In genomic region chr13:55573432-55573831, GRCm38 (mm10) we compare ENCODE assay signal across 8 mouse cellular contexts. TPM values are rescaled to one million over a fixed set of nuclear protein-coding genes. Genes with fewer than 3 reads are reported as not detected.
DNase-seq lines count a peak whose midpoint lies in the region; ATAC-seq and TF ChIP-seq lines count a peak whose summit lies in the region.

TSS of gene Tmed9 (plus strand) at chr13:55573732.

- peaks cover 18% of the 10 kb centered on the region; the same call in 1 of the 2 replicates for H3K79me2 ChIP-seq in liver, adult 2 months (ENCODE audit: control insufficient read depth, insufficient read depth, low read length)

- no peaks in the 10 kb centered on the region for H3K36me3 ChIP-seq in liver, adult 2 months (ENCODE audit: control insufficient read depth, insufficient read depth, low read length)
- H3K36me3 ChIP-seq in heart, embryonic 11.5 days (ENCODE audit: control insufficient read depth, insufficient read depth, low read length): no peaks in the 10 kb centered on the region
- no peaks in the 10 kb centered on the region for H3K36me3 ChIP-seq in midbrain, embryonic 15.5 days (replicated peaks)

- no peak for TF ChIP-seq POLR2A in liver, adult 2 months (IDR thresholded peaks at IDR 0.05; ENCODE audit: extremely low read depth, insufficient read depth, low read length)
- TF ChIP-seq POLR2A in cortical plate, adult 2 months (IDR thresholded peaks at IDR 0.05; ENCODE audit: extremely low read depth, insufficient read depth, low read length): no peak

- no peak within 1 kb of the TSS for H3K27ac ChIP-seq in liver, adult 2 months (replicated peaks; ENCODE audit: insufficient read depth, low read depth, low read length)
- no peak within 1 kb of the TSS for H3K27ac ChIP-seq in cortical plate, adult 2 months (ENCODE audit: insufficient read depth, low read length)
- no peak within 1 kb of the TSS for H3K27ac ChIP-seq in heart, embryonic 11.5 days (ENCODE audit: low read depth, low read length)
- no peak within 1 kb of the TSS for H3K27ac ChIP-seq in midbrain, embryonic 15.5 days

- peaks cover 2% of the 10 kb centered on the region; the same call in 1 of the 2 replicates for H3K9me3 ChIP-seq in heart, embryonic 11.5 days (replicated peaks; ENCODE audit: control insufficient read depth, low read length)
- no peaks in the 10 kb centered on the region for H3K9me3 ChIP-seq in midbrain, embryonic 15.5 days

- H3K27me3 ChIP-seq in liver, adult 2 months (ENCODE audit: control insufficient read depth, insufficient read depth, low read length): no peaks in the 10 kb centered on the region
- no peaks in the 10 kb centered on the region for H3K27me3 ChIP-seq in heart, embryonic 11.5 days (ENCODE audit: control insufficient read depth, insufficient read depth, low read length)
- no peaks in the 10 kb centered on the region for H3K27me3 ChIP-seq in midbrain, embryonic 15.5 days (replicated peaks)

- no peak within 1 kb of the TSS for H3K4me3 ChIP-seq in liver, adult 2 months (ENCODE audit: insufficient read depth, low read depth, low read length)
- H3K4me3 ChIP-seq in cortical plate, adult 2 months (ENCODE audit: insufficient read depth, low read length): no peak within 1 kb of the TSS
- H3K4me3 ChIP-seq in heart, embryonic 11.5 days (ENCODE audit: low read depth, low read length): no peak within 1 kb of the TSS
- H3K4me3 ChIP-seq in midbrain, embryonic 15.5 days: no peak within 1 kb of the TSS

- H3K4me1 ChIP-seq in liver, adult 2 months (ENCODE audit: control insufficient read depth, insufficient read depth, low read length): peaks cover 6% of the 10 kb centered on the region
- H3K4me1 ChIP-seq in cortical plate, adult 2 months (ENCODE audit: control insufficient read depth, insufficient read depth, low read length): peaks cover 3% of the 10 kb centered on the region; the same call in 1 of the 2 replicates
- peaks cover 9% of the 10 kb centered on the region for H3K4me1 ChIP-seq in heart, embryonic 11.5 days (ENCODE audit: control insufficient read depth, insufficient read depth, low read length)
- H3K4me1 ChIP-seq in midbrain, embryonic 15.5 days: peaks cover 20% of the 10 kb centered on the region

- H3K9ac ChIP-seq in liver, adult 2 months (ENCODE audit: low read depth, low read length): no peak within 1 kb of the TSS
- H3K9ac ChIP-seq in heart, embryonic 11.5 days (ENCODE audit: low read depth, low read length): no peak within 1 kb of the TSS
- no peak within 1 kb of the TSS for H3K9ac ChIP-seq in midbrain, embryonic 15.5 days

- no peak within 1 kb of the TSS for H3K4me2 ChIP-seq in heart, embryonic 11.5 days
- H3K4me2 ChIP-seq in midbrain, embryonic 15.5 days: no peak within 1 kb of the TSS

- no peak for DNase-seq in liver, adult 2 months (ENCODE audit: extremely low read depth, low read depth, low spot score)
- DNase-seq in liver: no peak
- no peak for DNase-seq in layer of hippocampus, postnatal 36 days
- no peak for DNase-seq in adipocyte (ENCODE audit: low spot score)
- no peak for DNase-seq in right cerebral cortex, postnatal 14 days

- no peak for ATAC-seq in heart, embryonic 11.5 days (replicated peaks; ENCODE audit: insufficient number of reproducible peaks, low FRiP score, low TSS enrichment)
- no peak for ATAC-seq in midbrain, embryonic 15.5 days (replicated peaks)

- no peak for TF ChIP-seq CTCF in liver, adult 2 months (IDR thresholded peaks at IDR 0.05; ENCODE audit: low read depth, low read length)
- TF ChIP-seq CTCF in cortical plate, adult 2 months (IDR thresholded peaks at IDR 0.05; ENCODE audit: extremely low read depth, insufficient read depth, low read length): no peak

- whole genome bisulfite sequencing in liver, adult 2 months: 99% methylated on average over 2 of the region's 2 CpGs
- 91% methylated on average over 2 of the region's 2 CpGs for WGBS in heart, embryonic 11.5 days (ENCODE audit: insufficient replicate concordance)
- WGBS in midbrain, embryonic 15.5 days: 98% methylated on average over 2 of the region's 2 CpGs

RNA-seq across cellular contexts. Expression of gene Tmed9, which starts in this region (rescaled TPM):
- 45.2 and 45.5 TPM in 2 replicates for total RNA-seq in liver, adult 2 months (2014; rRNA removed)
- 45.5 and 62.2 TPM in 2 replicates for polyA plus RNA-seq in liver, adult 2 months (2012; rRNA removed)
- 111 and 125 TPM in 2 replicates for polyA plus RNA-seq in cortical plate, adult 2 months (2012; rRNA removed)
- 58.5 and 63.3 TPM in 2 replicates for polyA plus RNA-seq in heart, embryonic 11.5 days (2014; fragmentation: Nextera tagmentation; extraction: Ambion mirVana)
- total RNA-seq in layer of hippocampus, postnatal 36 days (2021): 100 to 1,000 TPM; 141 to 143 TPM
- 93.5 and 93.8 TPM in 2 replicates for polyA plus RNA-seq in midbrain, embryonic 15.5 days (2015; fragmentation: Nextera tagmentation; extraction: Ambion mirVana)
